Mouse (Mus musculus): ENCODE measurements around the gene Tnrc6a. TPM values are rescaled to one million over a fixed set of nuclear protein-coding genes. Genes with fewer than 3 reads are reported as not detected.

The Tnrc6a gene
- total and polyA plus RNA-seq, 3 experiments = 15.3 to 34.5 TPM; not detected in 1

DNA sequence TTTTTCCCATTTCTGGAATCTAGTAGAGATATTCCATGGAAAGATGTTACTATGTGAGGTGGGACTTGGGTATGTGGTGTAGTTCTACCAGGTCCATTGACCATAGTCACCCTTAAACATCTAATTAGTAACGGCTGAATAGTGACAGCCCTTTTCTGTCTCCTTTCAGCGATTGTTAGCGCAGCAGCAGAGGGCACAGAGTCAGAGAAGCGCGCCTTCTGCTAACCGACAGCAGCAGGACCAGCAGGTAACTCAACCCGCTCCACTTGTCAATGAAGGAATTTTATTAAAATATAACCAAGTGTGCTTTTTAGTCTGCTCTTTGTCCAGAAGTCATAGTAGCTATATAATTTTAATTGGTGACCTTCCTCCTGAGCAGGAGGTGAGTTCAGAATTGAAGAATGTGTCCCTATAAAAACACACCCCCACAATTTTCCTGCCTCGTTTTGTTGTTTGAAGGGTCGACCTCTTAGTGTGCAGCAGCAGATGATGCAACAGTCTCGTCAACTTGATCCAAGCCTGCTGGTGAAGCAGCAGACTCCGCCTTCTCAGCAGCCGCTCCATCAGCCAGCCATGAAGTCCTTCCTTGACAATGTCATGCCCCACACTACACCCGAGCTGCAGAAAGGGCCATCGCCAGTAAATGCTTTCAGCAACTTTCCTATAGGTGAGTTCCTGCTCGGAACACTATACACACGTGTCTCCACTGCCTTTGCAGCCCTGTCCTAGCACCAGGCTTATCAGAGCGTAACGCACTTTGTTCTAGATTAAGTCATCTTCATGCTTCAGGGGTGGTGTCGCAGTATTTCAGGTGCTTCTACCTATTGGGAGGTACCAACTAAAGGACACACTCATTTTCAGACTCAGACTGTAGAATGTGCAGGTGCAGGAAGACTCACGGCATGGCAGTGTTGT lies 58.4 kb downstream of the Tnrc6a start:
- TF ChIP-seq POLR2AphosphoS5 (IDR thresholded peaks at IDR 0.05; ENCODE audit: borderline replicate concordance, low read depth, low read length) (no peak), RAD21 (IDR thresholded peaks at IDR 0.05; ENCODE audit: low read depth, low read length) (no peak), GATA1 (IDR thresholded peaks at IDR 0.05; ENCODE audit: low read depth, low read length) (no peak), POLR2AphosphoS2 (IDR thresholded peaks at IDR 0.05; ENCODE audit: low read length) (no peak), ZNF384 (IDR thresholded peaks at IDR 0.05; ENCODE audit: low read depth, low read length) (no peak), CHD1 (IDR thresholded peaks at IDR 0.05; ENCODE audit: low read depth, low read length) (no peak), MEF2A (IDR thresholded peaks at IDR 0.05; ENCODE audit: extremely low read depth, insufficient replicate concordance, low read depth, low read length, poor library complexity, severe bottlenecking) (no peak), MXI1 (IDR thresholded peaks at IDR 0.05; ENCODE audit: low read depth, low read length) (no peak), SIN3A (IDR thresholded peaks at IDR 0.05; ENCODE audit: low read length) (no peak), POLR2A (IDR thresholded peaks at IDR 0.05; ENCODE audit: control insufficient read depth in 1 of 2, insufficient read depth in 1 of 2, low read depth in 1 of 2, low read length in 2 of 2, poor library complexity in 1 of 2) (no peak), CTCF (IDR thresholded peaks at IDR 0.05 in 2 of 3, conservative IDR thresholded peaks at IDR 0.05 in 1 of 3; ENCODE audit: control insufficient read depth in 1 of 3, insufficient read depth in 1 of 3, low read depth in 2 of 3, low read length in 3 of 3, poor library complexity in 1 of 3, severe bottlenecking in 1 of 3) (no peak), RCOR1 (IDR thresholded peaks at IDR 0.05; ENCODE audit: low read depth, low read length) (no peak), ZMIZ1 (IDR thresholded peaks at IDR 0.05; ENCODE audit: low read depth, low read length) (no peak), TAL1 (IDR thresholded peaks at IDR 0.05; ENCODE audit: low read length) (no peak), NRF1 (IDR thresholded peaks at IDR 0.05; ENCODE audit: insufficient read depth, low read depth, low read length, poor library complexity, severe bottlenecking) (no peak)
- H3K4me3 ChIP-seq (ENCODE audit: control insufficient read depth in 1 of 2, insufficient read depth in 1 of 2, low read depth in 2 of 2, low read length in 2 of 2) = no peak overlapping the region
- H3K27me3 ChIP-seq (ENCODE audit: control insufficient read depth in 1 of 2, insufficient read depth in 2 of 2, low read length in 2 of 2) = no peaks in the 10 kb centered on the region
- no peak for DNase-seq (ENCODE audit: low read depth, low spot score)
- H3K36me3 ChIP-seq (ENCODE audit: control insufficient read depth in 1 of 2, insufficient read depth in 2 of 2, low read length in 2 of 2) = peaks cover 0 to 32% of the 10 kb centered on the region in 2 experiments; a peak in 2 of 4 replicates
- H3K27ac ChIP-seq (ENCODE audit: control insufficient read depth, low read depth, low read length) = no peak overlapping the region
- no peaks in the 10 kb centered on the region for H3K79me2 ChIP-seq (ENCODE audit: control insufficient read depth, insufficient read depth, low read length, poor library complexity)
- H3K9ac ChIP-seq (ENCODE audit: control insufficient read depth, low read depth, low read length, poor library complexity, severe bottlenecking) = no peak overlapping the region
- no peaks in the 10 kb centered on the region for H3K9me3 ChIP-seq (replicated peaks; ENCODE audit: insufficient read depth, low read length)
- H3K4me1 ChIP-seq (ENCODE audit: control insufficient read depth in 1 of 2, insufficient read depth in 2 of 2, low read length in 2 of 2) = no peaks in the 10 kb centered on the region

DNA sequence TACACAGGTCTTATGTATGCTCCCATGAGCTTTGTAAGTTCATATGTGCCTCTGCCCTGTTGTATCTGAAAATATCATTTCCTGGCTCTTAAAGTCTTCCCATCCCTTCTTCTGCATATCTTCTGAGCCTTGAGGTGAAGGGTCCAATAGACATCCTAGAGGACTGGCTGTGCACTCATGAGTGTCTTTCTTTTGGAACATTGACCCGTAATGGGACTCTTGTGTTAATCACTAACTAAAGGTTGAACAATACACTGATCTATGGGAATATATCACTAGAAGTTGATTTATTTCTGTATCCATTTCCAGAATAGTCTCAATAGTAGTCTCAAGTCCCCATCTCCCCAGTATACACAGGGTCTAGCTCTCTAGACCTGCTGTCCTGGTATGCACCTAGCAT lies 61.2 kb downstream of the Tnrc6a start:
- Histone ChIP-seq H3K4me3 (ENCODE audit: control insufficient read depth in 1 of 2, insufficient read depth in 1 of 2, low read depth in 2 of 2, low read length in 2 of 2) (no peak overlapping the region), H3K27me3 (ENCODE audit: control insufficient read depth in 1 of 2, insufficient read depth in 2 of 2, low read length in 2 of 2) (no peaks in the 10 kb centered on the region), H3K79me2 (ENCODE audit: control insufficient read depth, insufficient read depth, low read length, poor library complexity) (no peaks in the 10 kb centered on the region), H3K27ac (ENCODE audit: control insufficient read depth, low read depth, low read length) (no peak overlapping the region), H3K9ac (ENCODE audit: control insufficient read depth, low read depth, low read length, poor library complexity, severe bottlenecking) (no peak overlapping the region), H3K36me3 (ENCODE audit: control insufficient read depth in 1 of 2, insufficient read depth in 2 of 2, low read length in 2 of 2) (peaks cover 0 to 43% of the 10 kb centered on the region in 2 experiments; a peak in 2 of 4 replicates), H3K9me3 (replicated peaks; ENCODE audit: insufficient read depth, low read length) (no peaks in the 10 kb centered on the region), H3K4me1 (ENCODE audit: control insufficient read depth in 1 of 2, insufficient read depth in 2 of 2, low read length in 2 of 2) (no peaks in the 10 kb centered on the region)
- TF ChIP-seq RCOR1 (IDR thresholded peaks at IDR 0.05; ENCODE audit: low read depth, low read length) = no peak
- no peak for DNase-seq (ENCODE audit: low read depth, low spot score)

Measured in MEL (cell line).